Mouse (Mus musculus): ENCODE results near the gene Creld1. TPM values are rescaled to one million over a fixed set of nuclear protein-coding genes. Genes with fewer than 3 reads are reported as not detected.

Gene Creld1
- polyA plus RNA-seq, 1 experiment from 2014 or later: 23.2 TPM

GRCm38 (mm10) chr6:113471297-113471936 is 11.7 kb upstream of the Creld1 start, which contains the start of gene Il17rc:
Gene Il17rc, plus strand, starts transcription at chr6:113471427.
- ATAC-seq (ENCODE audit: insufficient read depth, low FRiP score, low read depth): peak; percentile 70
- H3K27ac ChIP-seq: peak within 1 kb of the TSS; percentile 66
- H3K9me3 ChIP-seq: no peaks in the 10 kb centered on the region
- peaks cover 5% of the 10 kb centered on the region; the same call in 1 of the 2 replicates for H3K27me3 ChIP-seq (replicated peaks)
- H3K4me3 ChIP-seq (replicated peaks): peak within 1 kb of the TSS; percentile 32
- H3K9ac ChIP-seq: peak within 1 kb of the TSS; percentile 45; the same call in 1 of the 2 replicates
- no peaks in the 10 kb centered on the region for H3K36me3 ChIP-seq
- peaks cover 23% of the 10 kb centered on the region for H3K4me1 ChIP-seq
- peak within 1 kb of the TSS; percentile 64 for H3K4me2 ChIP-seq
- 22% methylated on average over 12 of the region's 12 CpGs for WGBS

DNA sequence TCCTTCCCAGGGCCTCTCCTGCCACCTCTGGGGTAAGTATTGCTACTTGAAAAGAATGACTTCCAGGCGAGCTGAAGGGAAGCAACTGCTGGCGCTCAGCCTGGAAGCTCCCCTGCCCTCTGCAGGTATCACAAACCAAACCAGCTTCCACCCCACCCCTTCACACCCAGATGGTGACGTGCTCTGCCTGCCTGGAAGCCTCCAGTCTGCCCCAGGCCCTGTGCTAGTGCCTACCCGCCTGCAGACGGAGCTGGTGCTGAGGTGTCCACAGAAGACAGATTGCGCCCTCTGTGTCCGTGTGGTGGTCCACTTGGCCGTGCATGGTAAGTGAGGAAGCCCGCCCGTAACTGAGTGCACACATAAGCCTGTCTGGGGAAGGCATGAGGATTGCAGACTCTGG is 11.0 kb upstream of the Creld1 start:
- peaks cover 5% of the 10 kb centered on the region; the same call in 1 of the 2 replicates for H3K27me3 ChIP-seq (replicated peaks)
- peak; percentile 10; the same call in 1 of the 2 replicates for ATAC-seq (ENCODE audit: insufficient read depth, low FRiP score, low read depth)
- H3K4me1 ChIP-seq: peaks cover 23% of the 10 kb centered on the region
- peak overlapping the region; percentile 32; the same call in 1 of the 2 replicates for H3K4me3 ChIP-seq (replicated peaks)
- no peak overlapping the region for H3K9ac ChIP-seq
- H3K4me2 ChIP-seq: peak overlapping the region; percentile 64
- H3K27ac ChIP-seq: peak overlapping the region; percentile 66; the same call in 1 of the 2 replicates
- H3K36me3 ChIP-seq: no peaks in the 10 kb centered on the region
- H3K9me3 ChIP-seq: no peaks in the 10 kb centered on the region
- 61% methylated on average over 10 of the region's 10 CpGs for whole genome bisulfite sequencing

DNA sequence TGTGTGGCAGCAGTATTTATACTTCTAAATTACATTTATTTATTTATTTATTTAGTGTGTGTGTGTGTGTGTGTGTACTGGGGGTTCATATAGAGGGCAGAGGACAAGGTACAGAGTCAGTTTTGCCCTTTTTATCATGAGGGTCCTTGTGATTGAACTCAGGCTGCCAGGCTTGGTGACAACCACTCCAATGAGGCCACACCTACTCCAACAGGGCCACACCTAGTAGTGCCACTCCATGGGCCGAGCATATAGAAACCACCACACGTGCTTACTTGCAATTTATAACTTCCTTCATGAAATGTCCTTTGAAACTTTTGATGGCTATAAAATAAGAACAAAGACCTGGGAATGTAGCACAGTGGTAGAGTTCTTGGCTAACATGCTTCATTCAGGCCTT is 9.9 kb upstream of the Creld1 start:
- peaks cover 23% of the 10 kb centered on the region for H3K4me1 ChIP-seq
- 56% methylated on average over 2 of the region's 2 CpGs for WGBS
- H3K4me3 ChIP-seq (replicated peaks): no peak overlapping the region
- H3K9me3 ChIP-seq: no peaks in the 10 kb centered on the region
- no peak overlapping the region for H3K27ac ChIP-seq
- no peak overlapping the region for H3K9ac ChIP-seq
- H3K36me3 ChIP-seq: no peaks in the 10 kb centered on the region
- H3K27me3 ChIP-seq (replicated peaks): peaks cover 5% of the 10 kb centered on the region; the same call in 1 of the 2 replicates
- no peak for ATAC-seq (ENCODE audit: insufficient read depth, low FRiP score, low read depth)
- H3K4me2 ChIP-seq: no peak overlapping the region

DNA sequence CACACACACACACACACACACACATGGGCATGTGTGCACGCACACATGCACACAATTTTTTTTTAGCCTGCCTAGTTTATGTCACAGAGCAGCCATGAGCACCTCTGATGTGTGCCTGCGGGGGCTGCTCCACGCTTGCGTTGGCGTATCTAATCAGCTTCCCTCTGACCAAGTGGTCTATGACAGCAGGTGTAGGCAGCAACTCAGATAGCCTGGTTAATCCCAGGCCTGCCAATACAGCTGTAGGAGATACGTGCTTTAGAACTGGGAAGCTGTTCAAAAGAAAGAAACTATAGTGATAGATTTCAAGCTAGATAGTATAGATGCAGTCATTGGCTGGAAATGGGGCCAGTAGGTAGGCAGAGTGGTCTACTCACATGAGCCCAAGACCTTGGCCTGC is 9.4 kb upstream of the Creld1 start:
- Histone ChIP-seq H3K9ac (no peak overlapping the region), H3K4me2 (no peak overlapping the region), H3K4me1 (peaks cover 23% of the 10 kb centered on the region), H3K36me3 (no peaks in the 10 kb centered on the region), H3K27me3 (replicated peaks) (peaks cover 5% of the 10 kb centered on the region; the same call in 1 of the 2 replicates), H3K4me3 (replicated peaks) (no peak overlapping the region), H3K9me3 (no peaks in the 10 kb centered on the region), H3K27ac (no peak overlapping the region)
- WGBS: 82% methylated on average over 6 of the region's 6 CpGs
- ATAC-seq (ENCODE audit: insufficient read depth, low FRiP score, low read depth): no peak

GRCm38 (mm10) chr6:113477353-113477752 is 5.7 kb upstream of the Creld1 start:
- Histone ChIP-seq H3K4me1 (peaks cover 2% of the 10 kb centered on the region; the same call in 1 of the 2 replicates), H3K4me2 (no peak overlapping the region), H3K27ac (no peak overlapping the region), H3K4me3 (replicated peaks) (no peak overlapping the region), H3K9me3 (no peaks in the 10 kb centered on the region), H3K27me3 (replicated peaks) (peaks cover 19% of the 10 kb centered on the region; the same call in 1 of the 2 replicates), H3K36me3 (no peaks in the 10 kb centered on the region), H3K9ac (no peak overlapping the region)
- ATAC-seq (ENCODE audit: insufficient read depth, low FRiP score, low read depth): no peak
- WGBS: 17% methylated on average over 7 of the region's 7 CpGs

GRCm38 (mm10) chr6:113478906-113479305 is 4.2 kb upstream of the Creld1 start:
- peaks cover 13% of the 10 kb centered on the region for H3K4me1 ChIP-seq
- no peaks in the 10 kb centered on the region for H3K36me3 ChIP-seq
- H3K27ac ChIP-seq: no peak overlapping the region
- H3K27me3 ChIP-seq (replicated peaks): peaks cover 23% of the 10 kb centered on the region; the same call in 1 of the 2 replicates
- no peaks in the 10 kb centered on the region for H3K9me3 ChIP-seq
- H3K9ac ChIP-seq: no peak overlapping the region
- H3K4me2 ChIP-seq: no peak overlapping the region
- no peak for ATAC-seq (ENCODE audit: insufficient read depth, low FRiP score, low read depth)
- H3K4me3 ChIP-seq (replicated peaks): no peak overlapping the region
- WGBS: 77% methylated on average over 10 of the region's 10 CpGs

GRCm38 (mm10) chr6:113480555-113481373 is 2.3 kb upstream of the Creld1 start:
- ATAC-seq (ENCODE audit: insufficient read depth, low FRiP score, low read depth): no peak
- no peaks in the 10 kb centered on the region for H3K9me3 ChIP-seq
- H3K27me3 ChIP-seq (replicated peaks): peaks cover 23% of the 10 kb centered on the region; the same call in 1 of the 2 replicates
- peaks cover 15% of the 10 kb centered on the region for H3K4me1 ChIP-seq
- 56% methylated on average over 18 of the region's 18 CpGs for WGBS
- no peaks in the 10 kb centered on the region for H3K36me3 ChIP-seq
- no peak overlapping the region for H3K4me3 ChIP-seq (replicated peaks)
- H3K27ac ChIP-seq: peak overlapping the region; percentile 35; the same call in 1 of the 2 replicates
- no peak overlapping the region for H3K9ac ChIP-seq
- H3K4me2 ChIP-seq: no peak overlapping the region

GRCm38 (mm10) chr6:113482477-113483099 is 509 bp upstream of the Creld1 start:
- peak overlapping the region; percentile 44 for H3K9ac ChIP-seq
- peaks cover 23% of the 10 kb centered on the region; the same call in 1 of the 2 replicates for H3K27me3 ChIP-seq (replicated peaks)
- no peaks in the 10 kb centered on the region for H3K36me3 ChIP-seq
- ATAC-seq (ENCODE audit: insufficient read depth, low FRiP score, low read depth): peak; percentile 24
- peak overlapping the region; percentile 89 for H3K4me2 ChIP-seq
- no peaks in the 10 kb centered on the region for H3K9me3 ChIP-seq
- 2% methylated on average over 65 of the region's 65 CpGs for WGBS
- peaks cover 15% of the 10 kb centered on the region for H3K4me1 ChIP-seq
- H3K27ac ChIP-seq: peak overlapping the region; percentile 80
- H3K4me3 ChIP-seq (replicated peaks): peak overlapping the region; percentile 55

- WGBS: 9% methylated on average over 10 of the region's 10 CpGs
- peak overlapping the region; percentile 89 for H3K4me2 ChIP-seq
- H3K27ac ChIP-seq: peak overlapping the region; percentile 78
- no peaks in the 10 kb centered on the region for H3K36me3 ChIP-seq
- no peaks in the 10 kb centered on the region for H3K9me3 ChIP-seq
- H3K9ac ChIP-seq: peak overlapping the region; percentile 35
- H3K4me1 ChIP-seq: peaks cover 15% of the 10 kb centered on the region
- peak overlapping the region; percentile 55 for H3K4me3 ChIP-seq (replicated peaks)
- peak; percentile 20; the same call in 1 of the 2 replicates for ATAC-seq (ENCODE audit: insufficient read depth, low FRiP score, low read depth)
- H3K27me3 ChIP-seq (replicated peaks): peaks cover 23% of the 10 kb centered on the region; the same call in 1 of the 2 replicates
Observed at GRCm38 (mm10) chr6:113483729-113484128, 632 bp downstream of the Creld1 start.

DNA sequence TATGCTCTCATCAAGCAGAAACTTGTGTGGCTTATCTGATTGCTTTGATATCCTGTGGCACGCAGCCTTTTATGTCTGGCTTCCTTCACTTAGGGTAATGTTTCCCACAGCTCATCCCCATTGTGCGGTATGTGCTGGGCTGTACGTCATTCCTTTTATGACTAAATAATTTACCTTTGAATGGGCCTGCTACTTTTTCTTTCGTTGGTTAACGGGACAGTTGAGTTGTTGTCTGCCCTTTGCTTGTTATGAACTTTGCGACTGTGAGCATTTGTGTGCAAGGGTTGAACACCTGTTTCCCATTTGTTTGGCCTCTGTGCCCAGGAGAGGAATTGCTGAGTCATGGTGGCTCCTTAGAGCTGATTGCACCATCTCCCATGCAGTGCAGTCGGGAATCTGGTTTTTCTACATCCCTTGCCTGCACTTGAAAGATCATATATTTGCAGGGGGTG is 4.1 kb downstream of the Creld1 start:
- H3K27me3 ChIP-seq (replicated peaks): peaks cover 6% of the 10 kb centered on the region; the same call in 1 of the 2 replicates
- no peaks in the 10 kb centered on the region; the same call in 1 of the 2 replicates for H3K36me3 ChIP-seq
- H3K9ac ChIP-seq: no peak overlapping the region
- no peak overlapping the region for H3K27ac ChIP-seq
- no peaks in the 10 kb centered on the region for H3K9me3 ChIP-seq
- H3K4me3 ChIP-seq (replicated peaks): no peak overlapping the region
- peaks cover 14% of the 10 kb centered on the region for H3K4me1 ChIP-seq
- H3K4me2 ChIP-seq: no peak overlapping the region
- no peak for ATAC-seq (ENCODE audit: insufficient read depth, low FRiP score, low read depth)
- 45% methylated on average over 7 of the region's 7 CpGs for WGBS

DNA sequence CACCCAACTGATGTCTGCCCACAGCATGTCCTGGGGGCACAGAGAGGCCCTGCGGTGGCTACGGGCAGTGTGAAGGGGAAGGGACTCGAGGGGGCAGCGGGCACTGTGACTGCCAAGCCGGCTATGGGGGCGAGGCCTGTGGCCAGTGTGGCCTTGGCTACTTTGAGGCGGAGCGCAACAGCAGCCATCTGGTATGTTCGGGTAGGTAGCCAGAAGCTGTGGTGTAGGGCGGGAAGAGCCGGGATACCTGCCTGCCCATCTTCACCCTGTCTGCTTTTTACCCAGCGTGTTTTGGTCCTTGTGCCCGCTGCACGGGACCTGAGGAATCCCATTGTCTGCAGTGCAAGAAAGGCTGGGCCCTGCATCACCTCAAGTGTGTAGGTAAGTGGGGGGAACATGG is 6.3 kb downstream of the Creld1 start:
- H3K36me3 ChIP-seq: no peaks in the 10 kb centered on the region; the same call in 1 of the 2 replicates
- H3K9ac ChIP-seq: no peak overlapping the region
- H3K9me3 ChIP-seq: no peaks in the 10 kb centered on the region
- no peak overlapping the region for H3K4me2 ChIP-seq
- no peak for ATAC-seq (ENCODE audit: insufficient read depth, low FRiP score, low read depth)
- no peak overlapping the region for H3K4me3 ChIP-seq (replicated peaks)
- H3K27me3 ChIP-seq (replicated peaks): no peaks in the 10 kb centered on the region
- WGBS: 91% methylated on average over 14 of the region's 14 CpGs
- no peak overlapping the region for H3K27ac ChIP-seq
- peaks cover 4% of the 10 kb centered on the region for H3K4me1 ChIP-seq
